Mouse (Mus musculus) spleen, adult 2 months (tissue): ENCODE data around the gene Crisp2. TPM values are rescaled to one million over a fixed set of nuclear protein-coding genes. Genes with fewer than 3 reads are reported as not detected.

Experiments used
- DNase-seq, 2 experiments: peaks; one replicate each; pipeline versions ENCODE4 v3.0.0 to v3.0.0-alpha.2; 2012 to 2021; ENCODE audit warnings: low spot score in 2 of 2, low read depth in 1 of 2
- H3K27ac ChIP-seq: fragments of 200-500 bp; 2 replicates; pipeline ENCODE4 v1.5.1; 2012; ENCODE audit warnings: low read length, inconsistent platforms; ENCODE audit not compliant: insufficient read depth
- H3K27me3 ChIP-seq: fragments of 200-500 bp; 2 replicates; pipeline ENCODE4 v1.6.1; 2012; ENCODE audit warnings: mild to moderate bottlenecking, moderate library complexity, low read length, inconsistent platforms; ENCODE audit not compliant: control insufficient read depth, insufficient read depth
- H3K36me3 ChIP-seq: fragments of 200-500 bp; 2 replicates; pipeline ENCODE4 v1.6.1; 2012; ENCODE audit warnings: mild to moderate bottlenecking, low read length, inconsistent platforms; ENCODE audit not compliant: control insufficient read depth, insufficient read depth
- H3K4me1 ChIP-seq: fragments of 200-500 bp; 2 replicates; pipeline ENCODE4 v1.6.1; 2011; ENCODE audit warnings: inconsistent platforms; ENCODE audit not compliant: control insufficient read depth, insufficient read depth, insufficient read length
- H3K4me3 ChIP-seq: fragments of 200-500 bp; 2 replicates; pipeline ENCODE4 v1.5.1; 2011; ENCODE audit warnings: mild to moderate bottlenecking, inconsistent platforms; ENCODE audit not compliant: insufficient read depth, insufficient read length; ENCODE audit errors: extremely low read depth
- CTCF ChIP-seq: fragments of 200-500 bp; IDR thresholded peaks from 2 replicates; pipeline ENCODE4 v1.5.1; 2011; ENCODE audit warnings: mild to moderate bottlenecking, inconsistent platforms; ENCODE audit not compliant: insufficient read depth, insufficient read length, insufficient replicate concordance; ENCODE audit errors: extremely low read depth
- POLR2A ChIP-seq: fragments of 200-500 bp; IDR thresholded peaks from 2 replicates; pipeline ENCODE4 v1.6.1; 2011; ENCODE audit warnings: low read depth, low read length, inconsistent platforms
- polyA plus RNA-seq: library from polyadenylated mRNA; depleted of rRNA; stranded (reverse); fragments of >200 nt; gene quantifications from 2 replicates; pipeline ENCODE4 v1.2.3, GENCODE M21; 2012; rRNA removed

Crisp2 gene
- polyA plus RNA-seq, 1 experiment = not detected

- Histone ChIP-seq H3K27ac (no peak overlapping the region), H3K36me3 (no peaks in the 10 kb centered on the region), H3K4me1 (no peaks in the 10 kb centered on the region), H3K27me3 (no peaks in the 10 kb centered on the region), H3K4me3 (no peak overlapping the region)
- no peak for DNase-seq
- TF ChIP-seq POLR2A = no peak
- TF ChIP-seq CTCF = no peak
Observed at GRCm38 (mm10) chr17:40716273-40716672, 90.5 kb downstream of the Crisp2 start.

Other genes with a start within 250 kb of the Crisp2 start
- not detected in 2 replicates for gene Esp6, start 245.5 kb downstream of the Crisp2 start, polyA plus RNA-seq
- not detected in 2 replicates for gene Esp4, start 208.4 kb downstream of the Crisp2 start, polyA plus RNA-seq
- not detected in 2 replicates for gene Esp3, start 174.9 kb downstream of the Crisp2 start, polyA plus RNA-seq
- gene Esp1, start 79.9 kb downstream of the Crisp2 start, polyA plus RNA-seq = not detected in 2 replicates
- 13.0 and 18.4 TPM in 2 replicates for gene Rhag, start 4.1 kb upstream of the Crisp2 start, polyA plus RNA-seq
- gene 9130008F23Rik, start 73.6 kb upstream of the Crisp2 start, polyA plus RNA-seq = 1.9 and 2.0 TPM in 2 replicates
- gene Glyatl3, start 107.3 kb upstream of the Crisp2 start, polyA plus RNA-seq = 0.09 TPM in 1 of 2 replicates, not detected in the other
- gene Mut, start 127.7 kb upstream of the Crisp2 start, polyA plus RNA-seq = 3.1 and 3.5 TPM in 2 replicates
- gene Cenpq, start 128.0 kb upstream of the Crisp2 start, polyA plus RNA-seq = 1.3 and 1.5 TPM in 2 replicates